Mouse (Mus musculus): Measurements from ENCODE around the gene Zpbp.

Gene Zpbp

DNA sequence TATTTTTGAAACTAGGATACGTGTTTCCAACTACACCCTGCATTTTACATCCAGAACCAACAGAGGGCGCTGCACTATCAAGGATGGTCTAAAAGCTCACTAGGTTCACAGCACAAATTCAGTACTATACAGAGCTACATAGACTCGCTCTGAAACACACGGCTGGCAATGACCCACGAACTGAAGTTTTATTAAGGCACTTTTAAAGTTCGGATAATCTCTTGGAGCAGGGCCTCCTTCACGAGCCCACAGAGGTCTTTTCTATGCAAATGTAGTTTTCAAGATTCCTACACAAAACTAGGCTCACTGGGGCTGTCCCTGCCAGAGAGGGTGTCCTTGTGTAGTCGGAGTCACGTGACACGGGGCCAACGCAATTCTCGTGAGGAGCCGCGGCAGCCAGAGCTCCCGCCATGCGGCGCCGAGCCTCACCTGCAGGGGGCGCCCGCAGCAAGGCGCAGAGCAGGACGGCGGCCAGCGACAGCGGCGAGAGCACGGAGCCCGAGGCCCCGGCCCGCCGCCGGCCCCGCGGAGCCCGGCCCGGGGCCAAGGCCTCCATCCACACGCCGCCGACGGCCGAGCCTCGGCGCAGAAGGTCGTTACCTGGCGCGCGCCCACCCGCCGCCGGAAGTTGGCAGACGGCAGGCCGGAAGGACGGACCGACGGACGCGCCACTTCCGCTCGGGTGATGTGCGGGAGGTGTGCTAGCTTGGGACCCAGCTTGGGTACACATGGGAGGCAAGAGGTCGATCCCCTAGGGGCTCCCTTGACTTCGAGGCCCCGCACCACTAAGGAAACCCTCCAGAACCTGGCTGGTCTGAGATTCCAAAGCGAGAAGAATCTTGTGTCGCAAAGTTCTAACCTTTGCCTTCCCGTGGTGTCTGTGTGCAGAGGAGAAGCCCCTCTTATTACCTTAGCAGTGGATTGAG, at the start of gene Zpbp, which contains the start of gene Spata48:
TSS of gene Zpbp (minus strand) at position 774 of the 926 bp plus-strand sequence.
TSS of gene Spata48 (plus strand) at position 460 of the 926 bp plus-strand sequence.
- peak; percentile 86 to 87 for DNase-seq (ENCODE audit: low spot score in 2 of 2)

DNA sequence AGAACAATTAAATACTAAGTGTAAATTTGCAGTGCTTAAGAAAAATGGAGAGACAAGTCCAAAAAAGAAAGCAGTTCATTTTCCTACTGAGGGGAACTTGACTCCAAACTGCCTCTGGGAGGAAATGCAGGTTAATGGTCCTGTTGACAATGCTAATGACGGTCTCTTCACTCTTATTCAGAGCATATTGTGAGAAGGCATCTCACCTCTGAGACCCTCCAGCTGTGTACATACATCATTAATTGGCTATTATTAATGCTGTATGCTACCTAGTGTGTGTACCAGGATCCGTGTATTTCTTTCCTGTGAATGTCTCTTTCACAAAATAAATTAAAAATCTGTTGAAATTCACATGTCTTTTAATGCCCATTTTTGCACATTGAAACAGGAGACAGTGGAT, 47.2 kb upstream of the Zpbp start:
- no peak for DNase-seq (ENCODE audit: low spot score in 2 of 2)

DNA sequence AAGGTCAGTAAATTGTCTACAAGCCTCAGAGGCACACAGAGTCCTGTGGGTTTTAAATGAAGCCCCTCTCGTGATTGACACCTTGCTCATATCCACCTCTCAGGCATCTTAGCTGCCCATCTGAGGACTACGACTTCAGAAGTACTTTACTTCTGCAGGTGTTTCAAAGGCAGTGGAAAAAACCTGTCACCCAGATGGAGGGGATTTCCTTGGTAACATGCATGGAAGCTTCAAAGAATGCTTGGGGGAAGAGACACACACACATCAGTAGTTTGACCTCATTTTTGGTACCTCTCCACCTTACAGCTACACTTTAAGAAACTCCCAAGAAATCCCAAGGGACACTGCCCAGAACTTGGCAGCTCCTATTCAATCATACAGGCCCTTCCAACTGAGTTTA, 44.0 kb upstream of the Zpbp start:
- no peak for DNase-seq (ENCODE audit: low spot score in 2 of 2)

DNA sequence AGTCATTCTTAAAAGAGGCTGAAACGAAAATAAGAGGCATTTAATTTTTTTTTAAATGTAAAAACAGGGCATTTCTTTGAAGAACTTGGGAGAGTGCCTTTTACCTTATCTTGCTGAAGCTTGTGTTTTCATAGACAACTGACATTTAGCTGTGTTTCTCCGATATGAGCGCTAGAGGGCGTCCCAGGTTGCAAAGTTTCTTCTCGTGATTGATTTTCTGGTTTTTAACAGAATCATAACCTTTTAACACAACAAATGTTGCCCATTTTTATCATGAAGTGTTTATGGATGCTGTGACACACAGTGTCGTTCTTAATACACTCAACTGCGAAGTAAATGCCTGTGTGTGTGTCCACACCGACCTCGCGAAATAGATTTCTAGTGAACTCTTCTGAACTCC, 37.7 kb upstream of the Zpbp start:
- peak in 1 of 2 experiments; percentile 10 for DNase-seq (ENCODE audit: low spot score in 2 of 2)

DNA sequence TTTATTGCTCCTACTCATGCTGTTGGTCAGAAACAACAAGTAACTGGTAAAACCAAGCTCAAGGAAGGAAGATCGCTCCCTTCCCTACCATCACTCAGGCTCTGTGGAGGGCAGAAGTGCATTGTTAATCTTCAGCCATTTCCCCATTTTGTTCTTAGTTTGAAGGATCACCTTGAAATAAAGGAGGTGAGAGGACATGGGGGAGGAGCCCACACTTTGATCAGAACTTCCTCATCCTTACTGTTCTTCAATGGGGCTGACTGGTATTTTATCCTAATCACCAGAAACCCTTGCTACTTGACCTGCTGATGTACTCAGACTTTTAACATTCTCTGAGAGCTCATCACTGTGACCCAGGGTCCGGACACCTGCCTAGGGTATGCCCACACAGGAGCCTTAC, 33.5 kb upstream of the Zpbp start:
- no peak for DNase-seq (ENCODE audit: low spot score in 2 of 2)

DNA sequence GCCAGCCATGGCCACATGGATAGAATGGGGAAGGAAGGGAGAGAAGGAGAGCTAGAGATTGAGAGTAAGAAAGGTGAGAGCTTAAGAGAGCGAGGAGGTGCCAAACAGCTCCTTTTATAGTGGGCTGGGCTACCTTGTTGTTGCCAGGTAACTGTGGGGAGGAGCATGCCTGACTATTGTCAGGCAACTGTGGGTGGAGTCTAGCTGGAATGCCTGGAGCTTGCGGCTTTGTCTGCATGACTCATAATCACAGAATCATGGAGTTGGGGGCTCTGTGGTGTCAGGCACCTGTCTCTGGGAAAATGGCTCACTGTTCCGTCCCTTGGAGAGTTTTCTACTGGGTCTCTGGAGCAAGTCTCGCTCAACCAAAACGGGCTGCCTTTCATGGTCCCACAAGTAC, 29.8 kb upstream of the Zpbp start:
- DNase-seq (ENCODE audit: low spot score in 2 of 2): no peak

DNA sequence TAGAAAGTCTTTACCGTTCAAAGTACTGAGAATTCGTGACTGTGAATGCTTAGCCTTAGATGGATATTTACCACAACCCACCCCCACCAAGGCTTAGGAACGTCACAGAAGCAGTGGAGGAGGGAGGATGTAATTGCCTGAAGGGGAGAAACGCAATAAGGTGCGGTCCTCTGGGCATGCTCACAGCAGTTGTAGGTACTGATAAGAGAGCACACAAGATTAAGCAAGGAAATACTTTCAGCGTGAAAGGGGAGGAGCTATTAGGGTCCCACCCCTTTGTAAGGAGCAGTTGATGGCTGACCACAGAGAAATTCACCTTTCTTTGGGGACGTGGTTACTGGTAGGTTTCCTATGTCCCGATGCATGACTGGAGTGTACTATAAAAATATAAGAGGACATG, 22.2 kb upstream of the Zpbp start:
- DNase-seq (ENCODE audit: low spot score in 2 of 2): no peak

DNA sequence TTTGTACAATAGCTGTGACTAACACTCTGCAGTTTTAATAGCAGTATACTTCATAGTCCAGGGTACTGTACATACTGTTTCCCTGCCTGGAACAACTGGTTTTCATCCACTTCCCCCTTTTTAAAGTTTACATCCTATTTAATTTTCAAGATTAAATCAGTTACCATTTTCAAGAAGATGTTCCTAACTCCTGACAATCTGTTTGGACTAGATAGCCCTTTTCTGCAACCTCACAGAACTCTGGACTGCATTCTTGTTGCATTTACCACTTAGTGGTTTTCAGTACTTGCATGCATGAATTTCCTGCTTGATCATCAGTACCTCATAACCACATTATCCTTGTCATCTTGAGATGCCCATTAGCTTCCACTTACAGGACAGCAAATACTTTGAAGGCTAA, 6.7 kb upstream of the Zpbp start:
- DNase-seq (ENCODE audit: low spot score in 2 of 2): no peak

DNA sequence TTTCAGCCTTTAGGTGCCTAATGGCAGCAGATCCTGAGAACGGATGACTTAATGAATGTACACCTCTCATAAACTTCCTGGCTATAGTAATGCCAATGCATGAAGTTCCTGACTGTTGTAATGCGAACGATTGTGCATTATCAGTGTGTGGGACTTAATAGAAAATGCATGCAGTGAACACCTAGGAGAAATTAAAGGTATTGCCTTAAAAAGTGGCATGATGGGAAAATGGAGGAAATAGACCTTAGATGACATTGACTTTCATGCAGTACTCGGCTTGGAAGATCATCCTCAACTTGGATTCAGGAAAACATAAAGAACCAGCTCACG, 318 bp upstream of the Zpbp start:
- no peak for DNase-seq (ENCODE audit: low spot score in 2 of 2)

DNA sequence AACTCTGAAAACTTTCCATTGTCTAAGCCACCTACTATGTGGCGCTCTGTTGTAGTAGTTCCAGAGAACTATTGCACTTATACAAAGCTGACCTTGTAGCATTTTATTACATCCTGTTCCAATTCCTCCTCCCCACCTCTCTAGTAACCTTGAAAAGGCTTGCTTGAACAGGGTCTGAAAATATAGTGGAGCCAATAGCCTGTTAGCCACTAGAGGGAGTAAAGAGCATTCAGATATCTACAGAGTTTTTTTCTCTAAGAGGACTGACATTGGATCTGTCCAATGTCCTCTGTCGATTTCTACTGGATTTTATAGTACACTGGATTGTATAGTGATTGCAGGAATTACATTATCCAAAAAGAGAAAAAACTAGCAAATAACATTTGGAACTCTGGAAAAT, 7.2 kb downstream of the Zpbp start:
- no peak for DNase-seq (ENCODE audit: low spot score in 2 of 2)

DNA sequence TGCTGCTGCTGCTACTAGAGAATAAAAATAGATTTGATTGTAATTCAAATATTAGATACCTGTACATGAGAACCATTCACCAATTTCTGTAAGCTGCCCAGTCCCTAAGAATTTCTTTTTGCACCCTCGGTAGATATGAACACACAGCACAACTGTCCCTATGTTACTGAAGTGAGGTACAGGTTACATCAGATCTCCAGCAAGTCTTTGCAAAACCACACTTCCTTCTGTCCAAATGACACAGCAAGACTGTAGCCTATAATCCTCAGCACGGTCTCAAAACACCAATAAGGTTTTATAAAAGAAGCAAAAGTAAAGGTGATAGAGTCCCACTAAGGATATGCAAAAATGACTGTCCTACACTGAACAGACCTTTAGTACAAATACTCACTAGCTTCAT, 44.9 kb downstream of the Zpbp start:
- no peak for DNase-seq (ENCODE audit: low spot score in 2 of 2)

DNA sequence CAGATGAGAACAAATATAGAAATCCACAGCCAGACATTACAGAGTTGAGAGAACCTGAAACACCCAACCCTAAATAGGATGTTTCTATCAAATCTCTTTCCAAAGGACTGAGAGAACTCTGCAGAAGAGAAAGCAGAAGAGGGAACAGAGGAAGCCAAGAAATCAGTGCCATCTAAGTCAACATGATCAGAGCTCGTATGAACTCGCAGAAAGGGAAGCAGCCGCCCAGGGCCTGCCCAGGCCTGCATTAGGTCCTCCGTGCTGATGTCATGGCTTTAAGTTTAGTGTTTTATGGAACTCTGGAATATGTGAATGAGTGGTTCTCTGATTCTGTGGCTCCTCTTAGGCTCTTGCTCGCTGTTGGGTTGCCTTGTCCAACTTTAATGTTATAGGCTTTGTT, 48.0 kb downstream of the Zpbp start:
- DNase-seq (ENCODE audit: low spot score in 2 of 2): no peak

DNA sequence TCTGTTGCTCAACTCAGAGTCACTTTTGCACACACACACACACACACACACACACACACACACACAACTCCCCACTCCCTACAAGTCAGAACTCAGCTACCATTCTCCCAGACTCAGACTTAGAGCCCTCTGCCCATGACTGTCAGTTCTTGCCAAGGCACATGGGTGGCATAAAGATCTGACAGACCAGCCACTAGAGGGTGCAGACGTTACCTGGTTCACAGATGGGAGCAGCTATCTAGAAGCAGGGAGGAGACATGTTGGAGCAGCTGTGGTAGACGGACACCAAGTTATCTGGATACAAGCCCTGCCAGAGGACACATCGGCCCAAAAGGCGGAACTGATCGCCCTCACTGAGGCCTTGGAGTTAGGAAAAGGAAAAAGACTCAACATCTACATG, 67.5 kb downstream of the Zpbp start:
- DNase-seq (ENCODE audit: low spot score in 2 of 2): no peak

DNA sequence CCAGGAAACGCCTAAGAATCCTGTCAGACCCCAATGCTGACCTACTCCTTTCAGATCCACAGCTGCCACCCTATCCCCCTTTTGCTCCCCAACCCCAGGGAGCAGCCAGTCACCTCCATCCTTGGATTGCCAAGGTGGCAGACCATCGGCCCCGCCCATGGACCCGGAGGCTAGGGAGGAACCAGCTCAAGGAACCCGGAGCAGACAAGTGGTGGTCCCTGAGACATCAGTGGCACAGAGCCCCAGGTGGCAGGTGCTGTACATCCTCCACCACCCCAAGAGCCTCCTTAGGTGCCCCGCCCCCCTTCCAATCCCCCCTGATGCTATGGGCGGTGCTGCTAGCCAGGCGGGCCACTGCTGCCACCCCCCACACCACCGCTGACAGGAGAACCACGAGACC, 69.0 kb downstream of the Zpbp start:
- no peak for DNase-seq (ENCODE audit: low spot score in 2 of 2)

DNA sequence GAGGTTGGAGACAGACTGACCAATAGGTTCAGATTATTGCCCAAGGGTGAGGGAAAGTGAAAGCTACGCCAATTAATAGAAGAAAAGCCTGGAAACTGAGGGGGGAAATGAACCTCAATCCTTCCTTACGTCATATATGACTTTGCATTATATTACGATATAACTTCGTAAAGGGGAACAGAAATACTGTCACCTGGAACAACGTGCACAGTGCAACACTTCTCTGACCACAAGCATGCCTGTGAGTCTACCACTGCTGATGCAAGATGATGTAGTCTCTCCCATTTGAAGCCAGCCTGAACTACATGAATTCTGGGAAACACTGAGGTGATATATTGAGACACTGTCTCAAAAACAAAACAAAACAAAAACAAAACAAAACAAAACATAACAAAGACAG, 90.9 kb downstream of the Zpbp start:
- DNase-seq (ENCODE audit: low spot score in 2 of 2): no peak

DNA sequence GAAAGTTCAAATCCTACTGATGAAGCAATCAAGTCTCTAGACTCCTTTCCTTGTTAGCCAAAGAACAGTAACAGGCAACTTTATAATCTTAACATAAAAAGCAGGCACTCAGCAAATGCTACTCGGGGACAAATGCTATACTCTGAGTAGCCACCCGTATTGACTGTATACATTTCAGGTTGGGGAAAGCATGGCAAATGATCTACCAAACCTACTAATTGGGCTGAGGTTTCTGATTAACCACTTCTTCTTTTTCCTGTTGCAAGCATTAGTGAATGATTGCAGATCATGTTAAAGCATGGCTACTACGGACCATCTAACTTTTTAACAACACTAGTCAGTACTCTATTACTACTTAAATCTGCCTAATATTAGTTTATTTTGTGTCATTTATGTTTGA, 178.7 kb downstream of the Zpbp start:
- no peak for DNase-seq (ENCODE audit: low spot score in 2 of 2)

DNA sequence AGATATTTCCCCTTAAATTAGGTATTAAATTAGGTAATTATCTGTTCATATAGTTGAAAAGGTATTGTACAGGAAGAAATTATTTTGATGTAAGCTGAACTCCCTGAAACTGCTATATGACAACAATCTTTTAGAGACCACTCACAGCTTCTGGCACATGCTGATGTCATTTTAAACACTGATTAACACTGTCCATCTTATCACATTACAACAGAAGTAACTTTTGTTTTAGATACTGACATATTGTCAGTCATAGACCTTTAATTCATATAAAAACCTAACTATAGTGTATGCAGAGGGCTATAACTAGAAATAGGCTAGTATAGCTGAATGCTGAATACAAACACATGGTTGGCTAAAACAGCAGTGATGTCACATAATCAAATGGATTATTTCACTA, 182.1 kb downstream of the Zpbp start:
- no peak for DNase-seq (ENCODE audit: low spot score in 2 of 2)

DNA sequence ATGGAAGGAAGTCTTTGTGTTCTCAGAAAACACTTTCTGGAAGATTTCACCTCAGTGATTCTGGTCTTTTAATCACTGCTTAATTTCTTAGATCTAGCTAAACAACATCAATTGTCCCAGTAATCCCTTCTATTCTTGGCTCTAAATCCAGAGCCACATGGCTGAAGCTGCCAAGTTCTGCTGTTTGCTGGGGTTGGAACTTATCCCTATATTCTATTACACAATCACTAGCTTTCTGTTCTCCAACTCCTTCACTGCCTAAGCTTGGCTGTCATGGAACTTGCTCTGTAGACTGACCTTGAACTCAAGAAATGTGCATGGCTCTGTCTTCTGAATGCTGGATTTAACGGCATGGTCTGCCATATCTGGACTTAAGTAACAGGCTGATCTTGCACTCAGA, 204.9 kb downstream of the Zpbp start:
- DNase-seq (ENCODE audit: low spot score in 2 of 2): no peak

DNA sequence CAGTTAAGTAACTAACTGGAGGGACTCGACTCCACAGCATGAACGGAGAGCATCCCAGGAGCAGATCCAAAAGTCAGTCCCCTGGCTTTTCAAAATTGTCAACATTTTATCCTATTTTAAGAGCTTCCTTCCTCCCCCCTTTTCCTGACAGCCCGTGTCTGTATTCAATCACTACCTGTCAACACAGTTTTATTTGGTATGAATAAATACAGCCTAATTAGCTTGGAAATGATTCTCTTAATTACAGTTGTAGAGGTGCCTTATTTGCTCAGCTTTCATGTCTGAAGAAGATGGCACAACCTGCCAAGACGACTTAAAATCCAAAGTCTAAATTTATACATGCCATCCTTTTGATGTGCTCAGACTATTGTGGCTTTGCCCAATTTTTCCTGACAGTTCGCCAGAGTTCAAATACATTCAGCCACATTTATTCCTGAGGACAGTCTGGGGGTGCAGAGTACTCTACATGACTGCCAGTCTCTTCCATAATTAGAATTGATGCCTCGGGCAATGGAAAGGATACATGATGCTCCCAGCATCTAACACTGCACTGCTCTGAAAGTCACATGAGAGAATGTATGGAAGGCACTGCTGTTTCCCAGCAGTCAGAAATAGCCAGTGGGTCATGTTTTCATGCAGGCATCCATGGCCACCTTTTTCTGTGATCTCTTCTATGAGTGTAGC, 219.4 kb downstream of the Zpbp start:
- DNase-seq (ENCODE audit: low spot score in 2 of 2): no peak

DNA sequence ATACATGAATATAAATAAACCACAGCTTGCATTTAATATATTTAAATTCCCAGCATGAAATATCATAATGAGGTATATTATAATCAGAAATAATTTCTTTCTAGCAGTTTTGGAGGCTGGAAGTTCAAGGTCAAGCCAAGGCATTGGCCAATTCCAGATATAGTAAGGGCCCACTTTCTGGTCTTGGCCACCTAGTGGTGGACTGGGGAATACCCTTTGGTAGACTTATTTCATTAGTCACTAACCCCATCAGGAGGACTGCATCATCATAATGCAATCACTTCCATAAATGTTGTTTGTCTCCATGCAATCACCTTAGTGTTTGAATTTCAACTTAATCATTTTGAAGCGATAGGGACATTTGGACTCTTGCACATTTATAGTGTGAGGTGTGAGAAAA, 222.9 kb downstream of the Zpbp start:
- DNase-seq (ENCODE audit: low spot score in 2 of 2): no peak
